Mouse (Mus musculus): ENCODE results near the gene Nlk.

DNA sequence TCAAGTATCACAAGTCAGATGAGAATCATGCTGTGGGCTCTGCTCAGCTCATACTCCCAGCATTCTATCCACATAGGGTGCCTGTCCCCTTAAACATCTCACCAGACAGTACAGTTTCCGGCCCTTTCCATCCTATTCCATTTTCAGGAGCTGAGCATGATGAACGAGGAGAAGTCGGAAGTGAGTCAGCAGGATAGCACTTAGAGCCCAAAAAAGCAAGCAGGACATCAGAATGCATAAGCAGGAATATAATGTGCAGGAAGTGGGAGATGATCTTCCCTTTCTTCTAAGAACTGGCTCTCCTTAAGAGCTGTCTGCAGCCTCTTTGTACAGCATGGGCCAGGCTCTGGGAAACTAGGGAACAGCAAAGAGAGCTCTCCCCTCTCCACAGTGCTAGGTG is 5.1 kb upstream of the Nlk start:
- TF ChIP-seq CTCF (IDR thresholded peaks at IDR 0.05; ENCODE audit: low read depth, low read length) (no peak), POLR2A (IDR thresholded peaks at IDR 0.05; ENCODE audit: extremely low read depth, insufficient read depth, low read length) (no peak)

All from liver, adult 2 months (tissue).